Mouse (Mus musculus) macrophage (primary cell): ENCODE results near the gene Rad23a. TPM values are rescaled to one million over a fixed set of nuclear protein-coding genes. Genes with fewer than 3 reads are reported as not detected.

Source experiments
- H3K27ac ChIP-seq: fragments of 350-480 bp; formaldehyde crosslinking; 2 replicates; pipeline ENCODE4 v1.9.0; 2021
- H3K36me3 ChIP-seq: fragments of 350-480 bp; formaldehyde crosslinking; 2 replicates; pipeline ENCODE4 v1.9.0; 2021; ENCODE audit errors: inconsistent target
- H3K4me3 ChIP-seq: fragments of 350-480 bp; formaldehyde crosslinking; 2 replicates; pipeline ENCODE4 v1.9.0; 2021; ENCODE audit errors: inconsistent target
- H3K79me2 ChIP-seq: fragments of 350-480 bp; formaldehyde crosslinking; 2 replicates; pipeline ENCODE4 v1.9.0; 2021; ENCODE audit errors: inconsistent target
- WGBS: methylation state at CpG from one replicate; pipeline ENCODE4 v1.1.7; 2026; ENCODE audit warnings: inconsistent platforms; ENCODE audit not compliant: missing documents; 5-methylcytosine and 5-hydroxymethylcytosine counted together
- polyA plus RNA-seq: library from polyadenylated mRNA; stranded (reverse); fragments of 250-400 nt; gene quantifications from 3 replicates; pipeline ENCODE4 v1.2.4, GENCODE M21; 2018; ENCODE audit warnings: inconsistent platforms
- total RNA-seq, 78 experiments: library from RNA; depleted of rRNA; stranded (reverse); fragments of 250-400 nt; gene quantifications; 1 replicate in 9 of 78; 2 replicates in 24 of 78; 3 replicates in 43 of 78; 4 replicates in 2 of 78; pipeline ENCODE4 v1.2.4; 2018; ENCODE audit warnings: inconsistent platforms in 56 of 78

Rad23a gene
- 10 to 100 TPM in 25 of 26 experiments, 1 to 10 TPM in 1; 9.5 to 50.9 (median 28.6) TPM for total RNA-seq (2018; cell fraction: chromatin; rRNA removed)
- 100 to 1,000 TPM in 1 of 26 experiments, 10 to 100 TPM in 25; 51.2 to 102 (median 76.6) TPM for total RNA-seq (2018; cell fraction: cytosol; rRNA removed)
- 10 to 100 TPM; 15.7 to 75.1 (median 36.9) TPM for total RNA-seq (2018; cell fraction: nucleus; rRNA removed)
- 49.2 to 87.2 TPM (median 79.3 TPM) in 3 replicates for polyA plus RNA-seq

DNA sequence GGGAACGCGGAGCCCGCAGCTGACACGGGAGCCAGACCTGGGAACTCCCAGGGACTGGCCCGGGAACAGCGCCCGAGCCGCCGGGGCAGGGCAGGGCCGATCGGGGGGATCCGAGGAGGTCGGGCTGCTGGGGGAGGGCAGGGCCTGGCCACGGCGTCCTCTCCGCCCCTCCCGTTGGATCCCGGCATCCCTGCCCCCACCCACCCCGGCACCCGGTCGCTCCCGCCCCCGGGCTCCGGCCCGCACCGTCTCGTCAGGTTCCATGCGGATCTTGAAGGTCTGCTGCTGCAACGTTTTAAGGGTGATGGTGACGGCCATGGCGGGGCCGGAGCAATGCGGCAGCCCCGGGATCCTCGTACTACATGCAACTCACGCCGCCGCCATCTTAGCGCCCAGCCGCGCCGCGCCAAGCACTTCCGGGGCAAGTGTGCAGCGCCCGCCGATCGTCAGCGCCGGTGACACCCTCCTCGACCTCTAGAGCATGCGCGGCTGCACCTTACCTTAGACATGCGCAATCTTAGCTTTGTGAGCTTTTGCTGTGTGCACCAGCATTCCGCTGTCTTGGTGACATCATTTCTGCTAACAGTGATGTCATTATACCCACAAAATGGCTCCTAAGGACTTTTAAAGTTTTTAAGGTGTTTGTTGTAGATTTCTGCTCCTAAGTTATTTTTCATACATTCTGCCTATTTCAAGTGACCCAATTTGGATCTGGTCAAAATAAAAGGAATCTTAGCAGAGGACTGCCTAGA lies at the start of gene Rad23a:
Gene Rad23a, minus strand, starts transcription at position 418 of the 752 bp plus-strand sequence.
- peaks cover 45% of the 10 kb centered on the region for H3K79me2 ChIP-seq

DNA sequence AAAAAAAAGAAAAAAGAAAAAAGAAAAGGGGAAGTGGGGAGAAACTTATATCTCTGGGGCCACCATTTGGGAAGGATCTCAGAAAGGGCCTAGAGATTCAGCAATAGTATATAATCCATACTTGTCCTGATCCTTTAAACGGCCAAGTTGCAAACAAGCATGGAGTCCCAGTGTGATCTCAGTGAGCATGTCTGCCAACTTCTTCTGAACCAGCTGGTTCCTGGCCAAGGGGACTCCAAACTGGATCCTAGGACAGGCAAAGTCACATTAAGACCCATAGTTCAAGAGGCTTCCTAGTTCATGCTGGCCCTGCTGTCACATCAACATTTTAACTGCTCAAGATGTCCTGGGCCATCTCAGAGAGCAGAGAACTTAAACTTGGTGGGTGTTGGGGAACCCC lies 48.7 kb upstream of the Rad23a start:
- H3K27ac ChIP-seq: no peak overlapping the region
- WGBS: 92% methylated on average over 1 of the region's 1 CpGs

More for the DNA sequence above, at the start of gene Rad23a:
- H3K27ac ChIP-seq: peak within 1 kb of the TSS; percentile 39
- under 1% methylated on average over 51 of the region's 55 CpGs for WGBS
- H3K4me3 ChIP-seq: peak within 1 kb of the TSS; percentile 50
- H3K36me3 ChIP-seq: peaks cover 62% of the 10 kb centered on the region

DNA sequence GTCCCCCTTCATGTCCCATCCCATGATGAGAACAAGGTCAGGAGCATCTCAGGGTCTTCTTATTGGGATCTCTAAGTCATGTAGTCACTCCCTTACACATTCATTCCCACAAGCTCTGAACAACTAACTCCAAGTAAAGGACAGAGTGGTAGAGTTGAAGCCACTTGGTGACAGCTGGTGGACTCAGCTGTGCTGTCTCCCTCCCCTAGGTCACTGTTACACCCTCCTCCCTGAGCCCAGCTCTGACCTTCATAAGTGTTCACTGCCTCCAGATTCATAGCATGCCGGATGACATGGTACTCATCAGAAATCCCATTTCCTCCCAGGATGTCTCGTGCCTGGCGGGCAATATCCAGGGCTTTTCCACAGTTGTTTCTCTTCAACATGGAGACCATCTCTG lies 47.8 kb upstream of the Rad23a start:
- Histone ChIP-seq H3K4me3 (no peak overlapping the region), H3K79me2 (no peaks in the 10 kb centered on the region), H3K27ac (no peak overlapping the region), H3K36me3 (peaks cover 16% of the 10 kb centered on the region)
- WGBS: 100% methylated on average over 3 of the region's 3 CpGs

More for the DNA sequence above, 48.7 kb upstream of the Rad23a start:
- Histone ChIP-seq H3K36me3 (peaks cover 16% of the 10 kb centered on the region), H3K4me3 (no peak overlapping the region), H3K79me2 (no peaks in the 10 kb centered on the region)

DNA sequence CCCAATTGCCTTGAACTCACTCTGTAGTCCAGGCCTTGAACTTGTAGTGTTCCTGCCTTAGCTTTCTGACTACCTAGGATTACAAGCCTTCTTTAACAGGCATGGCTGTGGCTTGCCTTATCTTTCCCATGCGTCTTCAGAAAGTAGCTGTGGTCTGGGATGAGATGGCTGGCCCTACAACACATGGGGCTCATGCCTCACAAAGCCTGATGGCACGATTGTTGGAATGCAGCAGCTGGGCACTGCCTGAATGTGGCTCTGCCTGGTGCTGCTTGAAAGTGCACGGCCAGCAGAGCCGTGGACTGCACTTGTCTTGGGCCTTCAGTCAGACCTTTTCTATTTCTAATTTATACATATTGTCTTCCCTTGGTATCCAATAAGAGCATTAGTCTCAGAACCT lies 44.3 kb upstream of the Rad23a start:
- H3K36me3 ChIP-seq: peaks cover 16% of the 10 kb centered on the region
- H3K4me3 ChIP-seq: no peak overlapping the region
- 91% methylated on average over 4 of the region's 4 CpGs for whole genome bisulfite sequencing
- no peaks in the 10 kb centered on the region for H3K79me2 ChIP-seq
- no peak overlapping the region for H3K27ac ChIP-seq

DNA sequence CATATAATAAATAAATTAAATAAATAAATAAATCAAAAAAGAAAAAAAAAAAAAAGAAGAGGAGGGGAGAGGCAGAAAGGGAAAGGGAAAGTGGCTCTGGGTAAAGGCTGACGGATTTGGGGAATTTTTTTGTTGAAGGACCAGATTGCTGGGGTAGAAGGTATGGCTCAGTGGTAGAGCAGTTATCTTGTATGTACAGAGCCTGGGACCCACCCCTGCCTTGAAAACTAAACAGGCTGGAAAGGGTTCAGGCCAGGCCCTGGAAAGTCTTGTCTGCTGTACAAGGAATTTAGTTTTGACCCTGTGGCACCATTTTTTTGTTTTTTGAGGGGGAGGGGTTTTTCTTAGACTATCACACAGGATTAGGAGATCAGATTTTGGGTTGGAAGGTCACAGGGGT lies 38.5 kb upstream of the Rad23a start:
- Histone ChIP-seq H3K4me3 (no peak overlapping the region), H3K27ac (no peak overlapping the region), H3K79me2 (no peaks in the 10 kb centered on the region), H3K36me3 (no peaks in the 10 kb centered on the region)
- WGBS: 80% methylated on average over 1 of the region's 1 CpGs

DNA sequence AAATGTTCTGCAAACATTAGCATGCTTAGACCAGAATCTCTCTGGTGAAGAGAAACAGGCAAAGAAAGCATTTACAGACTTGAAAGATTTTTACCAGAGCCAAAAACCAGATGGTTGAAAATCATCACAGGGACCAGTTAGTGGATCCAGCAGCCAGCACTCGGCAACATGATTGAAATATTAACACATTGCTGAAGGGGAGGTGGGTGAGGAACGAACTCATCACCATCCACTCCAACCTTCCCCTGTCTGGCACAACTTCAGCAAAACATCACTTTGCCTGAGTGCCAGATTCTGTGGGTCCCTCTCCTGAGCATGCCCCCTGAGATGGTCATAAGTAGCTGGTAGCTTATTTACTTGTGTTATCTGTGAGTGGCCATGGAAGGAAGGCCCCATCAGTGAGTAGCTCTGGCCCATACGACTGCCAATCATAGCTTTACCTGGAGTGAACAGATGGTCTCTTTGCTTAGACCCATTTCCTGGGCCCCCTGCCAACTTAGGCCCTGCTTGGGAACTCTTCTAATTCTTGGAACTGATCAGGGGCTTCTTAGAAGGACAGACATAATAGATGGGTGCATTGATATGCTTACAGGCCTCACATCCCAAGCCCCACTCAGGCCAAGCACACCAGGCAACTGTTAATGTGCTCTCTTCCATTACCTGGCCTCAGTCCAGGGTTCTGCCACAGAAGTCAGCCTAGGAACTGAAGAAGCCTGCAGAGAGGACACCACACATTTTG lies 37.0 kb upstream of the Rad23a start:
- WGBS: 94% methylated on average over 3 of the region's 3 CpGs
- Histone ChIP-seq H3K79me2 (no peaks in the 10 kb centered on the region), H3K36me3 (no peaks in the 10 kb centered on the region), H3K4me3 (no peak overlapping the region), H3K27ac (no peak overlapping the region)

DNA sequence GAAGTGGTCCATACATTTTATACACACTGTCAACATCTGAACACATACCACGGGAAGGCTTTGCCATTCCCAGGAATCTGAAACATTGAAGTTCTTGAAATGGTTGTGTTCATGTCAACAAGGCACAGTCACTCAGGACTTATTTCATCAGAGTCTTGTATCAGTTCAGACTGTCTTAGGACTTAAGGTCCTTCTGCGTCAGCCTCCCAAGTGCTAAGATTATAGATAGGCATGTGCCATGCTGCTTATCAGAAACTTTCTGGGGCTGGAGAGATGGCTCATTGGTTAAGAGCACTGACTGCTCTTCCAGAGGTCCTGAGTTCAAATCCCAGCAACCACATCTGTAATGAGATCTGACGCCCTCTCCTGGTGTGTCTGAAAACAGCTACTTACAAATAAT lies 33.9 kb upstream of the Rad23a start:
- WGBS: 75% methylated on average over 3 of the region's 3 CpGs
- H3K27ac ChIP-seq: no peak overlapping the region
- no peak overlapping the region for H3K4me3 ChIP-seq
- H3K79me2 ChIP-seq: no peaks in the 10 kb centered on the region
- H3K36me3 ChIP-seq: no peaks in the 10 kb centered on the region

DNA sequence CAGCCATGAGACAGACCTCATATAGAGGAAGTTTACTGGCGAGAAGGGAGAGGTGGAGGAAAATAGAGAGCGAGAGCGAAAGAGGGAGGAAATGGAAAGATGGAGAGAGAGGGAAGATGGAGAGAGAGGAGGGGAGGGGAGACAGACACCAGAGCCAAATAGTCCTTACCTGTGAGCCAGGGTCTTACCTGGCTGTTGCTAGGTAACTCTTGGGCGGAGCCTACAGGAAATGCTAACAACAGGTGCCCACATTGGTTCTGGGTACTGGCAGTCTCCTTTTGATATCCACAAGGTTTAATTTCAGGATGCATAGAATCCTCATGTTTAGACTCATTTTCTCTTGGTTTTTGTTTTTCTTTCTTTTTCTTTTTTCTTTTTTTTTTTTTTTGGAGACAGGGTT lies 32.6 kb upstream of the Rad23a start:
- Histone ChIP-seq H3K4me3 (no peak overlapping the region; the same call in 1 of the 2 replicates), H3K27ac (no peak overlapping the region), H3K79me2 (no peaks in the 10 kb centered on the region), H3K36me3 (peaks cover 13% of the 10 kb centered on the region)
- WGBS: 91% methylated on average over 4 of the region's 4 CpGs

DNA sequence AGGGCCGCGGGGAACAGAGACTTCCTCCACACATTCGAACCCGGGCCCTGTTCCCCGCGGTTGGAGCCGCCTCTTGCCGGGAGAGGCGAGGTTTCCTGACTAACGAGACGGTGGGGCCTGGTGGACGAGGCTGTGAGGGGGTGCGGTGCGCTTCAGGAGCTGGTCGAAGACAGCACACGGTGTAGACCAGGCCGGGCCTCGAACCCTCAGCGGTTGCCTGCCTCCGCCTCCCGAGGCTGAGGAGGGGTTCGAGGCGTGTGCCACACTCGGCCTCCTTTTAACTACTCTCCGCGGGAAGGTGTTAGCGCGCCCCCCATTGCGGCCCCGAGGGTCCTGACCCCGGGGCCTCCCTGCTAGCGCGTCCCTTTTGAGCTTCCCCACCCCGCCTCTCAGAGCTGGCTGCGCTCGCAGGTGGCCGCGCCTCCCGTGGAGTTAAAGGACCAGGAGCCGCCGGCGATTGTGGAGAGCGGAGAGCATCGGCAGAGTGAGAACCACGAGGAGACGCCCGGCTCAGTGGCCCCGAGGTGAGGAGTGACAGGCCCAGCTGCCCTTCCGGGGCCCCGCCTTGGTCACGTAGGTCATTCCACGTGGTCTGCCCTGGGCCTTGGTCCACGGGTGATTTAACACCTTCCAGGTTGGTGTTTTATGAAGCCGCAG lies 32.0 kb upstream of the Rad23a start:
- 6% methylated on average over 54 of the region's 54 CpGs for WGBS
- H3K79me2 ChIP-seq: no peaks in the 10 kb centered on the region
- peaks cover 19% of the 10 kb centered on the region for H3K36me3 ChIP-seq
- H3K27ac ChIP-seq: no peak overlapping the region
- H3K4me3 ChIP-seq: peak overlapping the region; percentile 11; the same call in 1 of the 2 replicates

DNA sequence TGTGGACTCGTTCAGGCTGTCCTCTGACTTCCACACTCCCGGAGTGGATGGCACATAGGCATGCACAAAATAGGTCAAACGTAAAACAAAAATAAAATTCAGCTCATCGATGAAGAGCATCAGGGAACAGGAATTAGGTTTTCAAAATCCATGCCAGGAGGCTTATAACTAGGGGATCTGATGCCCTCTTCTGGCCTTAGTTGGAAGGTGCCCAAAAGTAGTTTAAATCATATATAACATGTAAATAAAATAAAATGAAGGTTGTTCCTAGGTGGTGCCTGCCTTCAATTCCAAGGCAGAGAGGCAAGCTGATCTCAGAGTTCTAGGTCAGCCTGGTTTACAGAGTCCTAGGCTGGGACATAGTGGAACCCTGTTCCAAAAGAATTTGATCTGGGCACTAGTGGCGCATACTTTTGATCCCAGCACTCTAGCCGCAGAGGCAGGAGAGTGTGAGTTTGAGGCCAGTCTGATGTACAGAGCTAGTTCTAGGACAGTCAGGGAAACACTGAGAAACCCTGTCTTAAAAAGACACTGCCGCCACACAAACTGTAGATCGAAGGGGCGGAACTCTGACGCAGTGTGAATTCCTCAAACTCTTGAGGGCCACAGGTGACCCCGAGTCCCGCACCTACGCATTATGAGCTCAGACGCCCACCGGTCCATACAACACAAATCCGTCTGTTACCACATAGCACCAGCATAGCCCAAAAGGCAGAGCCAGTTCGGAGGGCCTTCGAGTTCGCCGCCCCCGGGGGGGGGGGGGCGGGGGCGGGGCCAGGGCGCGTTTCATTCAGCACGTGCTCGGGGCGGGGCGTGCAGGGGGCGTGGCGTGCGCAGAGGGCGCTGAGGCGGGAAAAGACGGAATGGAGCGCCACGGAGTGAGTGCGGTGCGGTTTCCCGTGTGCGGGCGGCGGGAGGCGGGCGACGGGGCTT lies 31.2 kb upstream of the Rad23a start, which contains the start of gene Syce2:
Gene Syce2, plus strand, starts transcription at position 736 of the 933 bp plus-strand sequence.
- Histone ChIP-seq H3K4me3 (peak within 1 kb of the TSS; percentile 27), H3K27ac (peak within 1 kb of the TSS; percentile 15; the same call in 1 of the 2 replicates), H3K79me2 (no peaks in the 10 kb centered on the region), H3K36me3 (peaks cover 27% of the 10 kb centered on the region)
- 4% methylated on average over 39 of the region's 46 CpGs for WGBS

DNA sequence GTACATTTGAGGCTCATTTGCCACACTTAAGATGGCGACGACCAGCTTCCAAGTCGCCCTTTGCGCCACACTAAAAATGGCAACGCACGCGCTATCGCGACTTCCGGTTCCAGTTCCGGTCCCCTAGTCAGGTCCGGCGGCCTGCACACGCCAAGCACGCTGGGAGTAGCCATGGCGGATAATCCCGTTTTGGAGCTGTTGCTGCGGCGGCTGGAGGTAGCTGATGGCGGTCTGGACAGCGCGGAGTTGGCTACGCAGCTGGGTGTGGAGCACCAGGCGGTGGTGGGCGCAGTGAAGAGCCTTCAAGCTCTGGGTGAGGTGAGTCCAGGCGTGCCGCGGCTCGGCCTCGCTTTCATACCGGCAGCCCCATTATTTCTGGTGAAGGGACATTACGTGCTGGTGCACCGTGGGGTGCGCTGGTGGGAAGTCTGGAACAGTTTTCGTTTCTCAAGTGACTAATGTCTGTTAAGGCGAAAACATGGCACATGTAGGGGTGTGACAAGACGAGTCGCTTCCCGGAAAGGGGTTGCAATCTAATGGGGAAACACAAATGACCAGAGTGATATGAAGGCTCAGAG lies 16.5 kb upstream of the Rad23a start, which contains the start of gene Farsa:
Gene Farsa, plus strand, starts transcription at position 126 of the 578 bp plus-strand sequence.
- peaks cover 44% of the 10 kb centered on the region for H3K79me2 ChIP-seq
- peak within 1 kb of the TSS; percentile 76 for H3K4me3 ChIP-seq
- peak within 1 kb of the TSS; percentile 70 for H3K27ac ChIP-seq
- 0% methylated on average over 39 of the region's 39 CpGs for WGBS
- H3K36me3 ChIP-seq: peaks cover 14% of the 10 kb centered on the region

DNA sequence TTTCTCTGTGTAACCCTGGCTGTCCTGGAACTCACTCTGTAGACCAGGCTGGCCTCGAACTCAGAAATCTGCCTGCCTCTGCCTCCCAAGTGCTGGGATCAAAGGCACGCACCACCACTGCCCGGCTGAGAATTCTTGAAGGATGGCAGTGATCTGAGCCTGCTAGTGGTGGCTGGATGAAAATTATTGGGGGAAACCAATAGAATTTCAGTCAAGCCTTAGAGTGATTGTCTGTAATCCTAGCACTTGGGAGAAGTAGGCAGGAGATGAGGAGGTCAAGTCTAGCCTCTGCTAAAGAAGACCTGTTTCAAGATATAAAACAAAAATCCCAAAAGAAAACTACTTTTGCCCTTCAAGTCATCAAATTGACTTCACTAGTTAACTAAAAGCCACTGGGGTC lies 16.0 kb upstream of the Rad23a start:
- H3K79me2 ChIP-seq: peaks cover 44% of the 10 kb centered on the region
- H3K27ac ChIP-seq: no peak overlapping the region
- 94% methylated on average over 3 of the region's 3 CpGs for WGBS
- no peak overlapping the region for H3K4me3 ChIP-seq
- H3K36me3 ChIP-seq: peaks cover 9% of the 10 kb centered on the region
